Mouse (Mus musculus) G1E (cell line): ENCODE measurements around the gene Gpsm1.

Experiments
- CTCF ChIP-seq: IDR thresholded peaks from 2 replicates; pipeline ENCODE4 v1.5.1; 2012; ENCODE audit warnings: low read depth, low read length, inconsistent platforms, mixed read lengths
- GATA1 ChIP-seq: IDR thresholded peaks from 2 replicates; pipeline ENCODE4 v1.6.1; 2012; ENCODE audit warnings: borderline replicate concordance, low read length, inconsistent platforms, mixed read lengths
- POLR2AphosphoS5 ChIP-seq: IDR thresholded peaks from 2 replicates; pipeline ENCODE4 v1.6.1; 2012; ENCODE audit warnings: low read depth, low read length, inconsistent platforms; ENCODE audit not compliant: insufficient replicate concordance

GRCm38 (mm10) chr2:26352291-26352910 lies 37.1 kb downstream of the Gpsm1 start:
- TF ChIP-seq CTCF = no peak
- no peak for TF ChIP-seq GATA1
- no peak for TF ChIP-seq POLR2AphosphoS5
